Mouse (Mus musculus) 416B (cell line): ENCODE measurements at regions not wholly inside any gene's neighbourhood (a gene's known extent, or its start where the extent isn't known, plus 50 kb on each side); places are given as distances from the start of the nearest gene placed in this dataset.

Experiments
- DNase-seq: peaks from one replicate; pipeline ENCODE4 v3.0.0; 2011; ENCODE audit warnings: low read depth

GRCm38 (mm10) chr15:63724543-63725186 is 120.3 kb downstream of the Gsdmc2 start:
- peak; percentile 46 for DNase-seq

GRCm38 (mm10) chr15:63722991-63723390 is 122.0 kb downstream of the Gsdmc2 start:
- no peak for DNase-seq

- DNase-seq, result peak; percentile 86
These were observed 123.2 kb downstream of the Gsdmc2 start for GRCm38 (mm10) chr15:63721669-63722357.

GRCm38 (mm10) chr15:63717812-63718211 is 127.2 kb downstream of the Gsdmc2 start:
- DNase-seq, result no peak

- peak; percentile 16 for DNase-seq
These were observed 131.3 kb downstream of the Gsdmc2 start for GRCm38 (mm10) chr15:63713697-63714096.

- DNase-seq, result peak; percentile 37
These were observed 134.6 kb downstream of the Gsdmc2 start for GRCm38 (mm10) chr15:63710381-63710780.

- peak; percentile 37 for DNase-seq
These were observed 135.6 kb downstream of the Gsdmc2 start for GRCm38 (mm10) chr15:63709270-63709933.

GRCm38 (mm10) chr15:63704636-63705035 is 140.3 kb downstream of the Gsdmc2 start:
- peak; percentile 99 for DNase-seq

- peak; percentile 92 for DNase-seq
These were observed 147.1 kb downstream of the Gsdmc2 start for GRCm38 (mm10) chr15:63697831-63698230.

- no peak for DNase-seq
These were observed 150.8 kb downstream of the Gsdmc2 start for GRCm38 (mm10) chr15:63694150-63694549.

- no peak for DNase-seq
These were observed 151.4 kb downstream of the Gsdmc2 start for GRCm38 (mm10) chr15:63693561-63693960.

- no peak for DNase-seq
These were observed 152.3 kb downstream of the Gsdmc2 start for GRCm38 (mm10) chr15:63692491-63693295.

GRCm38 (mm10) chr15:63689788-63690575 is 155.0 kb downstream of the Gsdmc2 start:
- no peak for DNase-seq

GRCm38 (mm10) chr15:63687852-63688251 is 157.1 kb downstream of the Gsdmc2 start:
- DNase-seq, result no peak

GRCm38 (mm10) chr15:63686954-63687562 is 157.9 kb downstream of the Gsdmc2 start:
- no peak for DNase-seq

GRCm38 (mm10) chr15:63679984-63680925 is 164.7 kb downstream of the Gsdmc2 start:
- DNase-seq, result peak; percentile 59

GRCm38 (mm10) chr15:63678921-63679320 is 166.1 kb downstream of the Gsdmc2 start:
- DNase-seq, result peak; percentile 100

- DNase-seq, result no peak
These were observed 169.4 kb downstream of the Gsdmc2 start for GRCm38 (mm10) chr15:63675491-63676036.

GRCm38 (mm10) chr15:63674404-63674803 is 170.6 kb downstream of the Gsdmc2 start:
- peak; percentile 82 for DNase-seq
